Mouse (Mus musculus): ENCODE results near the gene Upk3b.
"Not testable (repeated sequence)": the region's sequence is repeated elsewhere in the genome, so short reads cannot be mapped to it uniquely, and the experiment has no call there.

Gene Upk3b

GRCm38 (mm10) chr5:136036667-136037066 is 1.6 kb upstream of the Upk3b start:
- DNase-seq, result no peak

GRCm38 (mm10) chr5:136040210-136040609 is 1.9 kb downstream of the Upk3b start:
- no peak for DNase-seq

GRCm38 (mm10) chr5:136041260-136041659 is 3.0 kb downstream of the Upk3b start:
- no peak for DNase-seq

- DNase-seq, result no peak
Measured at GRCm38 (mm10) chr5:136041666-136042065, 3.4 kb downstream of the Upk3b start.

- DNase-seq, result peak; percentile 26
Measured at GRCm38 (mm10) chr5:136044865-136045264, 6.6 kb downstream of the Upk3b start.

- no peak for DNase-seq
Measured at GRCm38 (mm10) chr5:136045408-136045807, 7.1 kb downstream of the Upk3b start.

GRCm38 (mm10) chr5:136045987-136046386 is 7.7 kb downstream of the Upk3b start:
- peak; percentile 92 for DNase-seq

GRCm38 (mm10) chr5:136048541-136048940 is 10.2 kb downstream of the Upk3b start:
- DNase-seq, result not testable (repeated sequence)

- no peak for DNase-seq
Measured at GRCm38 (mm10) chr5:136049926-136050325, 11.6 kb downstream of the Upk3b start.

GRCm38 (mm10) chr5:136051231-136052085 is 13.2 kb downstream of the Upk3b start:
- DNase-seq, result no peak

GRCm38 (mm10) chr5:136052861-136053655 is 14.8 kb downstream of the Upk3b start:
- DNase-seq, result no peak

GRCm38 (mm10) chr5:136054301-136055077 is 16.2 kb downstream of the Upk3b start, which contains the start of gene Upk3bl:
Upk3bl (plus strand) TSS chr5:136054492.
- no peak for DNase-seq

- no peak for DNase-seq
Measured at GRCm38 (mm10) chr5:136056062-136056461, 17.8 kb downstream of the Upk3b start.

- no peak for DNase-seq
Measured at GRCm38 (mm10) chr5:136057085-136057484, 18.8 kb downstream of the Upk3b start.

- peak; percentile 77 for DNase-seq
Measured at GRCm38 (mm10) chr5:136061567-136061966, 23.3 kb downstream of the Upk3b start.

GRCm38 (mm10) chr5:136063920-136064319 is 25.6 kb downstream of the Upk3b start:
- no peak for DNase-seq

- not testable (repeated sequence) for DNase-seq
Measured at GRCm38 (mm10) chr5:136066404-136067148, 28.3 kb downstream of the Upk3b start.

GRCm38 (mm10) chr5:136069411-136069810 is 31.1 kb downstream of the Upk3b start:
- no peak for DNase-seq

- no peak for DNase-seq
Measured at GRCm38 (mm10) chr5:136073051-136073450, 34.8 kb downstream of the Upk3b start.

GRCm38 (mm10) chr5:136073526-136073925 is 35.2 kb downstream of the Upk3b start:
- DNase-seq, result no peak

- no peak for DNase-seq
Measured at GRCm38 (mm10) chr5:136075076-136075475, 36.8 kb downstream of the Upk3b start.

- DNase-seq, result peak; percentile 32
Measured at GRCm38 (mm10) chr5:136076284-136076683, 38.0 kb downstream of the Upk3b start.
